Mouse (Mus musculus): Measurements from ENCODE around the gene Spdye4a.

DNA sequence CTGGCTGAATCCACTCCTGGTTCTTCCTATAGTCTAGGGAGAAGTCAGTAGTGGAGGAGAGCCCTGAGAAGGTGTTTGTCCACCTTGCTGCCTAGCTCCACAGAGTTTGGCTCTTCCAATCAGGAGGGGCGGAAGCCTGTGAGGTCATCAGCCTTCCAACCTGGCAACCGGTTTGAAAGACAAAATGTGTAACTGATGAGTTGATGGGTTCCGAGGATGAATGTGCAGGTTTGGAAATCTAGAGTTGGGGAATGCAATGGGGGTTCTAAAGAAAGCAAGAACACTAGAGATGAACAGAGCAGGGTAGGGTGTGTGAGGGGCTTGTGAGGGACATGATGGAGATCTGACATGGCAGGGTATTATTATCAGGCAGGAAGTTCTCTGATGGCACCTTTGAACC lies at the start of gene Spdye4a:
- TF ChIP-seq EP300 (IDR thresholded peaks at IDR 0.05; ENCODE audit: low read depth) (no peak), CTCF (IDR thresholded peaks at IDR 0.05; ENCODE audit: low read depth) (no peak)
